Mouse (Mus musculus): ENCODE data around the gene Bex4.

- TF ChIP-seq FLI1 (IDR thresholded peaks at IDR 0.05; ENCODE audit: low read length) (no peak), GATA1 (IDR thresholded peaks at IDR 0.05; ENCODE audit: borderline replicate concordance, low read length) (no peak)
These were observed 2.6 kb downstream of the Bex4 start for GRCm38 (mm10) chrX:136141385-136141784.

Measured in megakaryocyte, embryonic 14.5 days (primary cell).